Mouse (Mus musculus) cortical plate, adult 2 months (tissue): ENCODE results near the gene Rassf3.
A peak's percentile ranks its signal among the peaks of the same experiment; 100 is the strongest.

ENCODE experiments used
- CTCF ChIP-seq: fragments of 200-500 bp; IDR thresholded peaks from 2 replicates; pipeline ENCODE4 v1.5.1; 2011; ENCODE audit warnings: mild to moderate bottlenecking, control low read depth, low read length; ENCODE audit not compliant: insufficient read depth; ENCODE audit errors: extremely low read depth
- POLR2A ChIP-seq: fragments of 200-500 bp; IDR thresholded peaks from 2 replicates; pipeline ENCODE4 v1.6.1; 2011; ENCODE audit warnings: mild to moderate bottlenecking, low read length, control low read depth; ENCODE audit not compliant: insufficient read depth; ENCODE audit errors: extremely low read depth

DNA sequence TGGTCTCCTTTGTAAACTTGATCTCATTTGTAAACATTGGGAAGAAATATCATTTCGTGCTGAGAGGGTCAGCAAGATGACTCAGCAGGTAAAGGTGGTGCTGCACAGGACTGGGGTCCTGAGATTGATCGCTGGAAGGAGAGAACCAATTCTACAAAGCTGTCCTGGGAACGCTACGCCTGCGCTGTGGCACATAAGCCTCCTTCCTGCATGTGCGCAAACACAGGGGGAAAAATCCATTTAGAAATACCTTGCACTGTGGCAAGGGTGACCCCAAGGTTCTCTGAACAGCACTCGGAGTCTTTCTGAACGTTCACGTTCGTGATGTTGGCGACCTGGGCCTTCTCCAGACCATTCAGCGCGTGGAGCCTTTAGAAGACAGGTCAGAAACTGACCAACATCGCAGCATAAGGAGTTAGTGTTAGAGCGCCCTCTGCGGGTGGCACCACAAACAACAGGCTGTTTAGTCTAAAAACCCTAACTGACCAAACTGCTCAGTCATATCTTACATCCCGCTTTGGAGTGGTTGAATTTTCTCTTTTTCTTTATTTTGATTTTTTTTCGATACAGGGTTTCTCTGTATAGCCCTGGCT lies 40.0 kb upstream of the Rassf3 start:
- TF ChIP-seq CTCF (peak; percentile 89), POLR2A (no peak)
